Mouse (Mus musculus): ENCODE data around the gene Myoz1. TPM values are rescaled to one million over a fixed set of nuclear protein-coding genes. Genes with fewer than 3 reads are reported as not detected.
"Not testable (repeated sequence)": the region's sequence is repeated elsewhere in the genome, so short reads cannot be mapped to it uniquely, and the experiment has no call there.

Gene Myoz1
- polyA plus RNA-seq, 1 experiment from 2014 or later, result not detected

DNA sequence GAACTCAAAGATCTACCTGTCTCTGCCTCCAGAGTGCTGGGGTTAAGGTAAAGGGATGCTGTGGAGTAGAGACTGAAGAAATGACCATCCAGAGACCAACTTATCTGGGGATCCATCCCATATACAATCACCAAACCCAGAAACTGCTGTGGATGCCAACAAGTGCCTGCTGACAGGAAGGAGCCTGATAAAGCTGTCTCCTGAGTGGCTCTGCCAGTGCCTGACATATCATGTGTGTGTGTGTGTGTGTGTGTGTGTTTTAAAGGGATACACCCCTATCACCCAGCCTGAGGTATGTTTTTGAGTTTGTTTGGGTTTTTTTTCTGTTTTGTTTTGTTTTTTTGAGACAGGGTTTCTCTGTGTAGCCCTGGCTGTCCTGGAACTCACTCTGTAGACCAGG is 10.0 kb downstream of the Myoz1 start:
- Histone ChIP-seq H3K36me3 (replicated peaks) (no peaks in the 10 kb centered on the region), H3K4me3 (replicated peaks) (no peak overlapping the region), H3K27me3 (no peaks in the 10 kb centered on the region), H3K9ac (no peak overlapping the region), H3K4me2 (no peak overlapping the region), H3K4me1 (peaks cover 8% of the 10 kb centered on the region), H3K27ac (no peak overlapping the region), H3K9me3 (no peaks in the 10 kb centered on the region)
- no peak for ATAC-seq (ENCODE audit: low FRiP score)

DNA sequence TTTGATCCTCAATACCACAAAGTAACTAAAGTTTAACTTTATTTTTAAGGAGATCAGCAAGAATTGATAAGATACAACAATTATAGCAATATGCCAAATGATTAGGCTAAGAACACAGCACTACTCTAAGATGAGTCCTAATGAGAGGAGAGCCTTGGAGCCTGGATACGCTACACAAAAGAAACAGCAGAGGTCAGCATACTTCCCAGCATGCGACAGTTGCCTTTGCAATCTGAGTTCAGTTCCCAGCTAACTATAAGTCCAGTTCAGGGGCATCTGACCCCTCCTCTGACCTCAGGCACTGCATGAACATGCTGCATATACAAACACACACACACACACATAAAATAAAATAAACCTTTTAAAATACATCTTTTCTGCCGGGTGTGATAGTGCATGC is 10.8 kb downstream of the Myoz1 start:
- no peaks in the 10 kb centered on the region for H3K27me3 ChIP-seq
- no peaks in the 10 kb centered on the region for H3K9me3 ChIP-seq
- 31% methylated on average over 3 of the region's 3 CpGs for WGBS
- no peak overlapping the region for H3K9ac ChIP-seq
- H3K27ac ChIP-seq, result no peak overlapping the region
- H3K4me3 ChIP-seq (replicated peaks), result no peak overlapping the region
- no peaks in the 10 kb centered on the region for H3K36me3 ChIP-seq (replicated peaks)
- no peak overlapping the region for H3K4me2 ChIP-seq
- ATAC-seq (ENCODE audit: low FRiP score), result no peak
- peaks cover 9% of the 10 kb centered on the region for H3K4me1 ChIP-seq

DNA sequence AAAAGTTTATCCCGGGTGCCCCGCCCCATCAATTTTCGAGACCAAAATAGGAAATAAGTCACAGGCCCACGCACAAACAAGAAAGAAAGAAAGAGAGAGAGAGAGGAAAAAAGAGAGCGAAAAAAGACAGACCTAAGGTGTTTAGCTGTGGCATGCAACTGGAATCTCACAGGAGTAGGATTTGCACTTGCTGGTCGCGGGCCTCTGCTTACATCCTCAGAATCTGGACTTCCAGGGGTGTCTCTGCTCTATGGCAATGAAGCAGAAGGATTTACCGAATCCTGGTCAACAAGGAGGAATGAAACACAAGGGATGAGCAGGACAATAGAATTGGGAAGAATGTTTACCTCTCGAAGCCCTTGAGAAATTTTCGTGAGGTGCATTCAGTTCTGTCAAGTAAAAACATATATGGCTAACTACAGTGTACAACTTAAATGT is 14.9 kb downstream of the Myoz1 start:
- H3K27me3 ChIP-seq, result no peaks in the 10 kb centered on the region
- H3K9ac ChIP-seq, result peak overlapping the region; percentile 76
- no peaks in the 10 kb centered on the region for H3K9me3 ChIP-seq
- 13% methylated on average over 10 of the region's 10 CpGs for WGBS
- H3K27ac ChIP-seq, result peak overlapping the region; percentile 92
- H3K4me2 ChIP-seq, result peak overlapping the region; percentile 66
- H3K36me3 ChIP-seq (replicated peaks), result no peaks in the 10 kb centered on the region
- H3K4me3 ChIP-seq (replicated peaks), result peak overlapping the region; percentile 83
- H3K4me1 ChIP-seq, result peaks cover 15% of the 10 kb centered on the region
- no peak for ATAC-seq (ENCODE audit: low FRiP score)

DNA sequence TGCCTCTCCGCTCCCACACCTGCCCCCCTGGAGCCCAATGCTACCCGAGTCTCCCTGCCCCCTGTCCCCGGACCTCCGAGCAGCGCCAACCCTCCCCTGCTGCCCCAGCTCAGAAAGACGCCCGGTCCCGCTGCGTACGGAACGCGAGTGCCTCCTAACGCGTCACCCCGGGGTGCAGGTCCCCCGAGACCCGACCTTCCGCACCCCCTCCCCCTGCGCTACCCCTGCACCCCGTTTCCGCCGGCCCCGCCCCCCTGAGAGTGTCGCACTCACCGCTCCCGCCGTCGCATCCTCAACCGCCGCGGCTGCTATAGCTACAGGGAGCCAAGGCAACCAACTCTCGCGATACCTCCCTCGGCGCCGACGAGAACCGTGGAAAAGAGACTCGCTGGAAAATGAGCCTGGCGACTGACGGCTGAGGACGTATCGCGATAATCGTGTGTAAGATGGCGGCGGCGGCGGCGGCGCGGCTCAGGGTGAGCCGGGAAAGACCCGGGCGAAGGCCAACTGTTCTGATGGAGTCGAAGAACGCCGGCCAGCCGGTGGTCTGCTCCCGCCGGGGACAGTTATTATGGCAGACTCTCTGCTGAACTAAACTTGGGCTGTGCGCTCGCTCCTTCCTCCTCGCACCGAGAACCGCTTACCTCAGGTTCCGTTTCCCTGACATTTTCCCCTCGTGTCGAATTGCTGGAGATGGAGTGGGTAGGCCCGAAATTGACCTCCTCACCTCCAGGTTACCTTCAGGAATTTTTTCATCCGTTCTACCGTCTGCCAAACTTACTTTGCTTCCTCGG is 15.5 kb downstream of the Myoz1 start, which contains the start of gene Usp54:
TSS of gene Usp54 (minus strand) at position 420 of the 794 bp plus-strand sequence.
- H3K27me3 ChIP-seq, result no peaks in the 10 kb centered on the region
- peak; percentile 98 for ATAC-seq (ENCODE audit: low FRiP score)
- WGBS, result under 1% methylated on average over 73 of the region's 73 CpGs
- H3K4me1 ChIP-seq, result peaks cover 15% of the 10 kb centered on the region
- peak within 1 kb of the TSS; percentile 78 for H3K4me2 ChIP-seq
- H3K4me3 ChIP-seq (replicated peaks), result peak within 1 kb of the TSS; percentile 83
- H3K9me3 ChIP-seq, result no peaks in the 10 kb centered on the region
- no peaks in the 10 kb centered on the region for H3K36me3 ChIP-seq (replicated peaks)
- peak within 1 kb of the TSS; percentile 92 for H3K27ac ChIP-seq
- H3K9ac ChIP-seq, result peak within 1 kb of the TSS; percentile 76

DNA sequence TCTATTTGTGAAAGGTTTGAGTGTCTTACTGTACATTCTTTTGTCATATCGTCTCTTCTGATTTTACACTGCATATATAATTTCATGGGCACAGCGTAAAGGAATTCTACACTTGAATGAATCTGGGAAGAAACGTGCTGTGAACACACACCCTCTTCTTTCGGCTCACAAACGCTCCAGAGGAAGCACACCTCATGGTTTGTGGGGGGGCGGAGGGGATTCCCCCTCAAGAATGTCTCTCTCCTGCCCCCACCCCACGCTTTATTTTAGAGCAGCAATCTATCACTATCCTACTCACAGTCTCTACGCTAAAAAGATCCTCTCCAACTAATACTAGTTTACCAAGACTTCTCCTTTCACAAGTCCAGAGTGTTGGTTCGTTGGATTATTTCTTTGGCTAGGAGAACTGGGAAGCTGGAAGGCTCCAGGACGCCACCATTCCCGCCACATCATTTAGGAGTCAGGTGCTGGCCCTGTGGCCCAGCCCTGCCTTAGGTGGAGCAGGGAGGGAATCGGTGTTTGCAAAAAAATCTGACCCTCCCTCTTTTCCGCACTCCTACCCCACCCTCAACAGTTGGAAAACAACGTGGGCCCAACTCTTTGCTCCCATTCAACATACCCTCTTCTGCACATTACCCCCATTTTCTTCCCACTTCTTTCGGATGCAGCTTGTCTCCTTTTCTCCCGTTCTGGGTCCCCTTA is 16.3 kb downstream of the Myoz1 start:
- Histone ChIP-seq H3K36me3 (replicated peaks) (no peaks in the 10 kb centered on the region), H3K27me3 (no peaks in the 10 kb centered on the region), H3K9me3 (no peaks in the 10 kb centered on the region), H3K4me2 (peak overlapping the region; percentile 78), H3K4me1 (peaks cover 15% of the 10 kb centered on the region), H3K27ac (peak overlapping the region; percentile 92), H3K9ac (peak overlapping the region; percentile 76), H3K4me3 (replicated peaks) (peak overlapping the region; percentile 83)
- peak; percentile 55 for ATAC-seq (ENCODE audit: low FRiP score)
- 2% methylated on average over 16 of the region's 16 CpGs for WGBS

DNA sequence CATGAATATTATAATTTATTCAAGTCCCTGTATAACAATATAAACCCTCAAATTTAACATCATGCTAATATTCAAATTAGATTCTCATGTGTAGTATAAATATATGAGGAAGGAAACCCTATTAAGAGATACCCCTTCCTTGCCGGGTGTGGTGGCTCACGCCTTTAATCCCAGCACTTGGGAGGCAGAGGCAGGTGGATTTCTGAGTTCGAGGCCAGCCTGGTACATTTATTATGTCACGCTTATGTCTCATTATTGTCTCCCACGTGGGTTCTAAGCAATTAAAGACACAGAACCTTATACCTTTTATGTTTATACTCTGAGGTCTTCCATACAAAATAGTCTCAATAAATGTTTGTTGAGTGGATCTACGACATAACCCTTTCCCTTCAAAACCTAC is 17.6 kb downstream of the Myoz1 start:
- Histone ChIP-seq H3K4me1 (peaks cover 15% of the 10 kb centered on the region), H3K27me3 (no peaks in the 10 kb centered on the region), H3K27ac (no peak overlapping the region), H3K36me3 (replicated peaks) (no peaks in the 10 kb centered on the region), H3K4me2 (no peak overlapping the region), H3K9me3 (no peaks in the 10 kb centered on the region), H3K9ac (no peak overlapping the region), H3K4me3 (replicated peaks) (no peak overlapping the region)
- 94% methylated on average over 6 of the region's 6 CpGs for WGBS
- no peak for ATAC-seq (ENCODE audit: low FRiP score)

DNA sequence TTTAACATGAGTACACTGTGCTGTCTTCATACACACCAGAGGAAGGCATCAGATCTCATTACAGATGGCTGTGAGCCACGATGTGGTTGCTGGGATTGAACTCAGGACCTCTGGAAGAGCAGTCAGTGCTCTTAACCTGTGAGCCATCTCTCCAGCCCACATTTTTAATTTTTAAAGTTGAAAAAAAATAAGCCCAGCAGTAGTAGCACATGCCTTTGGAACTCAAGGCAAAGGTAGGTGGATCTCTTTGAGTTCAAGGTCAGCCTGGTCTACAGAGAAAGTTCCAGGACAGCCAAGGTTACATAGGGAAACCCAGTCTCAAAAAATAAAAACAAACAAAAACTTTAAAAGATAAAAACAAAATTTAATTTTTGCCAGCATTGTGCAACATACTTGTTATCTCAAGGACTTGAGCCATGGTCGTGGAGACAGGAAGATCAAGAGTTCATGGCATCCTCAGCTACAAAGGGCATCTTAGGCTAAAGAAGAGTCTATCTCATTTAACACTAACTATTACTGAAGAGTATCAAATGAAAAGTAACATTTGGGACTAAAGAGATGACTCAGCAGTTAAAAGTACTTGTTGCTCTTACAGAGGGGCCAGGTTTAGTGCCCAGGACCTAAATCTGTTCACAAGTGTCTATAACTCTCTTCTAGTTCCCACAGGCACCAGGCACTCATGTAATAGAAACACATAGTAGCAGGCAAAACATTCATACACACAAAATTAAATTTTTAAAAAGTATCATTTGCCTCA is 18.3 kb downstream of the Myoz1 start:
- Histone ChIP-seq H3K36me3 (replicated peaks) (no peaks in the 10 kb centered on the region), H3K9me3 (no peaks in the 10 kb centered on the region), H3K4me3 (replicated peaks) (no peak overlapping the region), H3K9ac (no peak overlapping the region), H3K27ac (no peak overlapping the region), H3K27me3 (no peaks in the 10 kb centered on the region), H3K4me2 (no peak overlapping the region), H3K4me1 (peaks cover 15% of the 10 kb centered on the region)
- no peak for ATAC-seq (ENCODE audit: low FRiP score)
- 96% methylated on average over 2 of the region's 2 CpGs for WGBS

DNA sequence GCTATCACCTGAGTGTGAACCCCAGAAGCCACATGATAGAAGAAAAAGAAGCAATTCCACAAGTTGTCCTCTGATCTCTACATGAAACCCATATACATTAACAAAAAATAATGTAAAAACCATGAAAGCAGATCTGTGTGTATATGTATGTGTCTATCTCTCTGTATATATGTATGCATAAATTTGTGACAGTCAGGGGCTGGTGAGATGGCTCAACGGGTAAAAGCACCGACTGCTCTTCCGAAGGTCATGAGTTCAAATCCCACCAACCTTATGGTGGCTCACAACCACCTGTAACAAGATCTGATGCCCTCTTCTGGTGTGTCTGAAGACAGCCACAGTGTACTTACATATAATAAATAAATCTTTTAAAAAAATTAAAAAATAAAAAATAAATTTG is 19.4 kb downstream of the Myoz1 start:
- H3K9me3 ChIP-seq; H3K4me2 ChIP-seq; H3K27me3 ChIP-seq; H3K36me3 ChIP-seq (replicated peaks); H3K9ac ChIP-seq; ATAC-seq (ENCODE audit: low FRiP score); H3K27ac ChIP-seq; H3K4me3 ChIP-seq (replicated peaks): not testable (repeated sequence)
- 95% methylated on average over 3 of the region's 3 CpGs for WGBS
- H3K4me1 ChIP-seq, result peaks cover 12% of the 10 kb centered on the region

DNA sequence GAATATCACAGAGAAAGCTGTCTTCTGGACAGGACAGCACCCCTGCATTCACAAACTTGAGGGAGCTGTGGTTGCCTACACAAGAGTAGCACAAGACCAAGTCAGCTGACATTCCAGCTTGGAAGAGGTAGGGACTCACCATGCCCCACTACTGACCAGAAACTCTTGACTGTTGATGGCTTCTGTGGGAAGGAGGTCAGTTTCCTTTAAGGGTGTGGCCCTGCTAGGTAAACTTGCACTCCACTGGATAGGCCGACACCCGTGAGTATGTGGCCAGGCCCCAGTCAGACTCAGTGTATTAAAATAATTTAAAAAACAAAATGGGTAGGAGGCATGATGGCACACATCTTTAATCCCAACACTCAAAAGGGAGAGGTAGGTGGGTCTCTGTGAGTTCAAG is 20.8 kb downstream of the Myoz1 start:
- Histone ChIP-seq H3K27me3 (no peaks in the 10 kb centered on the region), H3K36me3 (replicated peaks) (no peaks in the 10 kb centered on the region), H3K4me1 (peaks cover 6% of the 10 kb centered on the region), H3K4me3 (replicated peaks) (no peak overlapping the region), H3K27ac (no peak overlapping the region), H3K4me2 (no peak overlapping the region), H3K9me3 (no peaks in the 10 kb centered on the region), H3K9ac (no peak overlapping the region)
- no peak for ATAC-seq (ENCODE audit: low FRiP score)
- WGBS, result 88% methylated on average over 2 of the region's 2 CpGs

DNA sequence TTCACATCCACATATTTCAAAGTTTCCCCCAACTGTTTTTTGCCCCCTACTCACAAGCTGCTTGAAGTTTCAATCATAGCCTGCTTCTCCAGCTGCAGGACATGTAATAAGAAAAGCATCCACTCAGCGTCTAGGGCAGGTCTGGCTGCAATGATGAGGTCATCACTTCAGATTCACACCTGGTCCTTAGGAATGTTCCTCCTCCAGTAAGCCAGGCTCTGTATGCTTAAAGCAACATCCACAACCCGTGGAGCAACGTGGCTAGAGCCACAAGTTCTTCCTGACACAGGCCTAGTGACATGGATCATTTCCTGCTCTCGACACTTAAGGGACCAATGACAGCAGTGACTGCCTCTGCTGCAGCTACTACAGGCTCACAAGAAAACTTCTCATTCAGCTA is 25.1 kb downstream of the Myoz1 start:
- Histone ChIP-seq H3K27me3 (no peaks in the 10 kb centered on the region), H3K9me3 (no peaks in the 10 kb centered on the region), H3K4me1 (no peaks in the 10 kb centered on the region), H3K9ac (no peak overlapping the region), H3K4me3 (replicated peaks) (no peak overlapping the region), H3K4me2 (no peak overlapping the region), H3K36me3 (replicated peaks) (no peaks in the 10 kb centered on the region), H3K27ac (no peak overlapping the region)
- WGBS, result 75% methylated on average over 4 of the region's 4 CpGs
- no peak for ATAC-seq (ENCODE audit: low FRiP score)

DNA sequence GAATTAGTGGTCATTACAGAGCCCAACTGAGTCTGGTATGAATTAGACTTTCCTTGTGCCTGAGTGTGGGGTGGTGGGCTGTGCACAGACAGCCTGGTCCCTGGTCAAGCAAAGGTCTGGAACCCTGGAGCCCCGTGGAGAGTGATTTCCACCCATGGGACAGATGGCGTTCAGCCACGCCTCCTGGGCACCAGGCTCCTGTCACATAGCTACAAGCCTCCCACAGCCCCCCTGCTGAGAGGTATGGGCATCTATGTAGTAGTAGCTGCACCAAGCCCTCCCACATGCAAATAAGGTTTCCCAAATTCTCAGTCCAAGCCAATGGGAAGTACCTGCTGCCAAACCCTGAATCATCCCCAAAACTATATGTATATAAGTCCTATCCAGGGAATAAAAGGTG is 29.4 kb downstream of the Myoz1 start:
- Histone ChIP-seq H3K4me2 (no peak overlapping the region), H3K4me1 (no peaks in the 10 kb centered on the region), H3K36me3 (replicated peaks) (no peaks in the 10 kb centered on the region), H3K9ac (no peak overlapping the region), H3K27ac (no peak overlapping the region), H3K4me3 (replicated peaks) (no peak overlapping the region), H3K27me3 (no peaks in the 10 kb centered on the region), H3K9me3 (no peaks in the 10 kb centered on the region)
- WGBS, result 83% methylated on average over 3 of the region's 3 CpGs
- ATAC-seq (ENCODE audit: low FRiP score), result no peak

DNA sequence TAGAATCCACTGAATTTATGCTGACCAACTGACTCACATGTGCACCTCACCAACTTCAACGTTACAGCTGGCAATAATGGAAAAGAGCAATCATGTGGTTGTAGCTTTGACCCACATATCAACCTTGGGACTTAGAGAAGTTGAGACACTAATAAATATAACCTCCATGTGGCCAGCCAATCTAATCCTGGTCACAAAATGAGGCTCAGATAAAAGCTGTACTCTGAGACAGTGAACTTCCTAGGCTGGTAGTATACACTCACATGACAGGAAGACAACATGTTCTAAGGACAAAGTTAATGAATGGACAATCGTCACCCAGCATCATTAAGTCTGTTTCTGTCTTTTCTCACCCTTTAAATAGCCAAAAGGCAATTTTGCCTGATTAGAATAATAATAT is 29.9 kb downstream of the Myoz1 start:
- Histone ChIP-seq H3K27ac (no peak overlapping the region), H3K4me3 (replicated peaks) (no peak overlapping the region), H3K27me3 (no peaks in the 10 kb centered on the region), H3K4me2 (no peak overlapping the region), H3K9me3 (no peaks in the 10 kb centered on the region), H3K9ac (no peak overlapping the region), H3K36me3 (replicated peaks) (no peaks in the 10 kb centered on the region), H3K4me1 (no peaks in the 10 kb centered on the region)
- no peak for ATAC-seq (ENCODE audit: low FRiP score)
- 78% methylated on average over 2 of the region's 2 CpGs for WGBS
